Mouse (Mus musculus) thymus, adult 2 months (tissue): ENCODE measurements around the gene Cckbr.

Source experiments
- CTCF ChIP-seq: fragments of 200-500 bp; IDR thresholded peaks from 2 replicates; pipeline ENCODE4 v1.5.1; 2012; ENCODE audit warnings: mild to moderate bottlenecking, control low read depth, low read length, moderate library complexity, borderline replicate concordance; ENCODE audit not compliant: control insufficient read depth, poor library complexity, insufficient read depth; ENCODE audit errors: extremely low read depth
- POLR2A ChIP-seq: fragments of 200-500 bp; IDR thresholded peaks from 2 replicates; pipeline ENCODE4 v1.6.1; 2012; ENCODE audit warnings: mild to moderate bottlenecking, low read length, control low read depth, moderate library complexity; ENCODE audit not compliant: control insufficient read depth, poor library complexity, insufficient read depth; ENCODE audit errors: extremely low read depth

DNA sequence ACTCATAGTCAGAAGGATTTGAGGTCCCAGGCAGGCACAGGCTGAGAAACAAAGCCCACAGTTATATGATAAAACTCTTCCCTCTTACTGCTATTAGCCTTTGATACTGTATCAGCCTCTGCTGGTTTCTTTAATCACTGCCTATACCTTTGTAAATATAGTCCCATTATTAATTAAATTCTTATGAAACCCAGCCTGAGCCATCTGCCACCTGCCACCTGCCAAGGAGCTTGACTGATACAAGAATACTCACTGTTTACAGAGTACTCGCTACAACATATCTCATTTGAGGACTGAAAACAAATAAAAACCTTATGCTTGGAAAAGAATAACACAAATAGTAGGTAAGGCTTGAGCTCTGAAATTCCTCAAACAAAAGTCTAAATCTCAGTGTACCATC lies 30.9 kb upstream of the Cckbr start:
- TF ChIP-seq CTCF (no peak), POLR2A (no peak)
